In the genomic region with DNA sequence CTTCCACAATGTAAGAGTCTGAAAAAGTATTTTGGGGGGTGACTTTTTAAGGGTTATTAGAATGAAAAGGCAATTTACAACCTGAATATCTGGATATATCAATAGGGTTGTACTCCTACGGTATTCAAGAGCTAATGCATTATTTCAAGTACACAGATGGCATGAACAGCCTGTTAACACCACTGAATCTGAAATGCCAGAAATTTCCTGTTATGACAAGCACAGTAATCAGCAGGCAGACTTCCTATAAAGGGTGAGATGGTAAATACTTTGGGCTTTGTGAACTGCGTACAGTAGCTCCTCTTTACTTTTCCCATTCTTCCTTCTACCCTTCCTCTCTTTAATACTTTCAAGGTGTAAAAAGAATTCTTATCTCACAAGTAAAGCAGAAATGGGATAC, we compare ENCODE assay signal across 23 mouse cellular contexts. TPM values are rescaled to one million over a fixed set of nuclear protein-coding genes. Genes with fewer than 3 reads are reported as not detected.
DNase-seq lines count a peak whose midpoint lies in the region; ATAC-seq and TF ChIP-seq lines count a peak whose summit lies in the region.
"Had no signal": no experiment of that assay in that cellular context is flagged by ENCODE, and none has a peak within 500 bp of the region (broad histone marks: within the 10 kb centered on the region; RNA-seq: fewer than 3 reads in every experiment).

No protein-coding gene starts in this region.

- no peak for TF ChIP-seq CTCF in layer of hippocampus, adult 2 months (conservative IDR thresholded peaks at IDR 0.05)

- H3K9ac ChIP-seq in intestine, embryonic 16.5 days (ENCODE audit: low read depth, low read length) = no peak overlapping the region
- H3K9ac ChIP-seq: heart, embryonic 13.5 days; hindbrain, embryonic 12.5 days; liver, embryonic 13.5 days; midbrain, embryonic 15.5 days; neural tube, embryonic 15.5 days had no signal

- H3K4me2 ChIP-seq in intestine, embryonic 16.5 days (ENCODE audit: low read depth, low read length) = no peak overlapping the region
- H3K4me2 ChIP-seq: heart, embryonic 13.5 days; hindbrain, embryonic 12.5 days; liver, embryonic 13.5 days; midbrain, embryonic 15.5 days; neural tube, embryonic 15.5 days had no signal

- no peak for ATAC-seq in CD4-positive, CD25-positive, alpha-beta regulatory T cell, adult 4 months
- ATAC-seq in intestine, embryonic 16.5 days = no peak
- ATAC-seq: midbrain, embryonic 15.5 days had no signal

- no peaks in the 10 kb centered on the region for H3K36me3 ChIP-seq in intestine, embryonic 16.5 days (ENCODE audit: control insufficient read depth, insufficient read depth, low read length)
- H3K36me3 ChIP-seq: embryonic facial prominence, embryonic 10.5 days; heart, embryonic 13.5 days; hindbrain, embryonic 12.5 days; liver, embryonic 13.5 days; midbrain, embryonic 15.5 days; neural tube, embryonic 15.5 days had no signal

- no peaks in the 10 kb centered on the region for H3K27me3 ChIP-seq in intestine, embryonic 16.5 days (replicated peaks; ENCODE audit: control insufficient read depth, insufficient read depth, low read length)
- H3K27me3 ChIP-seq: heart, embryonic 13.5 days; hindbrain, embryonic 12.5 days; liver, embryonic 13.5 days; midbrain, embryonic 15.5 days; neural tube, embryonic 15.5 days had no signal

- peak; percentile 9 for DNase-seq in cerebellum, adult 11-12 months
- no peak for DNase-seq in cerebellum, postnatal 4 days (ENCODE audit: low spot score in 2 of 2)
- DNase-seq in layer of hippocampus, adult 2 months (ENCODE audit: low spot score in 2 of 2) = peak; percentile 35 to 72
- DNase-seq in layer of hippocampus, postnatal 10 days (ENCODE audit: low spot score in 2 of 2) = no peak
- peak; percentile 18 for DNase-seq in cerebellum, adult 9-11 months
- peak; percentile 36 to 54 for DNase-seq in layer of hippocampus, adult 8-10 months (ENCODE audit: low spot score in 2 of 2)
- DNase-seq: adrenal gland, postnatal 14 days; gastrocnemius, postnatal 25 days; heart, adult 2 months; heart, postnatal 14 days; kidney, adult 18-20 months; liver, embryonic 13.5 days; lung, adult 2 months; thymus, adult 2 months; thymus, postnatal 4 days had no signal

- peak overlapping the region; percentile 84 for H3K27ac ChIP-seq in layer of hippocampus, adult 2 months
- H3K27ac ChIP-seq in intestine, embryonic 16.5 days (ENCODE audit: low read length) = no peak overlapping the region
- H3K27ac ChIP-seq: embryonic facial prominence, embryonic 10.5 days; heart, adult 2 months; heart, embryonic 13.5 days; hindbrain, embryonic 12.5 days; kidney, postnatal 0 days; liver, embryonic 13.5 days; midbrain, embryonic 15.5 days; neural tube, embryonic 15.5 days had no signal

- H3K4me1 ChIP-seq in intestine, embryonic 16.5 days (ENCODE audit: control insufficient read depth, insufficient read depth, low read length) = no peaks in the 10 kb centered on the region
- H3K4me1 ChIP-seq: embryonic facial prominence, embryonic 10.5 days; heart, embryonic 13.5 days; hindbrain, embryonic 12.5 days; liver, embryonic 13.5 days; midbrain, embryonic 15.5 days; neural tube, embryonic 15.5 days had no signal

- 59% methylated on average over 2 of the region's 2 CpGs for WGBS in intestine, embryonic 16.5 days

- no peak overlapping the region for H3K4me3 ChIP-seq in layer of hippocampus, adult 2 months
- no peak overlapping the region for H3K4me3 ChIP-seq in intestine, embryonic 16.5 days (ENCODE audit: low read length)
- H3K4me3 ChIP-seq: embryonic facial prominence, embryonic 10.5 days; heart, adult 2 months; heart, embryonic 13.5 days; hindbrain, embryonic 12.5 days; liver, embryonic 13.5 days; midbrain, embryonic 15.5 days; neural tube, embryonic 15.5 days had no signal

- H3K9me3 ChIP-seq in intestine, embryonic 16.5 days (ENCODE audit: control insufficient read depth, low read length) = no peaks in the 10 kb centered on the region
- H3K9me3 ChIP-seq: embryonic facial prominence, embryonic 10.5 days; heart, embryonic 13.5 days; hindbrain, embryonic 12.5 days; liver, embryonic 13.5 days; midbrain, embryonic 15.5 days; neural tube, embryonic 15.5 days had no signal

RNA-seq across cellular contexts. Expression of a gene that starts 30.6 kb away (rescaled TPM):
- total RNA-seq in layer of hippocampus, adult 2 months (2021) = 1 to 10 TPM in 1 of 2 experiments, under 1 TPM in 1; 0.92 to 1.6 TPM
- total RNA-seq in layer of hippocampus, postnatal 10 days (2021) = 1 to 10 TPM; 1.0 to 1.3 TPM
- 1 to 10 TPM; 1.3 to 1.7 (median 1.5) TPM for total RNA-seq in layer of hippocampus, adult 8-10 months (2022)
- polyA plus RNA-seq in CD4-positive, CD25-positive, alpha-beta regulatory T cell, adult 4 months (2017; shearing (Covaris generic)) = 10 to 100 TPM in 1 of 2 experiments, 1 to 10 TPM in 1; 7.1 to 13.9 TPM
- polyA plus RNA-seq in intestine, embryonic 16.5 days (2015; fragmentation: Nextera tagmentation; extraction: Ambion mirVana) = 1.8 and 1.9 TPM in 2 replicates

Comparison
In these comparisons a context has a peak if more than half of its experiments do, and no peak if none do; other contexts are left out.
1. DNase-seq: peak in cerebellum, adult 11-12 months (single experiment), layer of hippocampus, adult 2 months (2 of 2), cerebellum, adult 9-11 months (single experiment) and layer of hippocampus, adult 8-10 months (2 of 2); none in cerebellum, postnatal 4 days (0 of 2) and layer of hippocampus, postnatal 10 days (0 of 2).